Mouse (Mus musculus) monocyte, adult 2 months (primary cell): ENCODE measurements at regions not wholly inside any gene's neighbourhood (a gene's known extent, or its start where the extent isn't known, plus 50 kb on each side); places are given as distances from the start of the nearest gene placed in this dataset.
A peak's percentile ranks its signal among the peaks of the same experiment; 100 is the strongest.

ENCODE experiments used
- DNase-seq, 2 experiments: peaks; one replicate each; pipeline ENCODE4 v3.0.0; 2022; ENCODE audit warnings: low spot score in 2 of 2, low read depth in 1 of 2

GRCm38 (mm10) chr12:25355217-25355616 is 258.3 kb upstream of the Id2 start:
- DNase-seq, result no peak

- DNase-seq, result no peak
These were observed 256.5 kb upstream of the Id2 start for GRCm38 (mm10) chr12:25353402-25353896.

- no peak for DNase-seq
These were observed 255.2 kb upstream of the Id2 start for GRCm38 (mm10) chr12:25352160-25352559.

- no peak for DNase-seq
These were observed 247.4 kb upstream of the Id2 start for GRCm38 (mm10) chr12:25344354-25344753.

GRCm38 (mm10) chr12:25338771-25339170 is 241.8 kb upstream of the Id2 start:
- no peak for DNase-seq

GRCm38 (mm10) chr12:25335930-25336329 is 239.0 kb upstream of the Id2 start:
- DNase-seq, result no peak

- DNase-seq, result peak; percentile 26 to 28
These were observed 238.1 kb upstream of the Id2 start for GRCm38 (mm10) chr12:25335069-25335468.

GRCm38 (mm10) chr12:25332384-25333035 is 235.6 kb upstream of the Id2 start:
- no peak for DNase-seq

GRCm38 (mm10) chr12:25330004-25330708 is 233.2 kb upstream of the Id2 start:
- DNase-seq, result peak; percentile 70 to 72

- no peak for DNase-seq
These were observed 229.0 kb upstream of the Id2 start for GRCm38 (mm10) chr12:25325901-25326300.

- no peak for DNase-seq
These were observed 226.2 kb upstream of the Id2 start for GRCm38 (mm10) chr12:25323171-25323570.

- no peak for DNase-seq
These were observed 223.4 kb upstream of the Id2 start for GRCm38 (mm10) chr12:25320262-25320767.

- DNase-seq, result no peak
These were observed 222.9 kb upstream of the Id2 start for GRCm38 (mm10) chr12:25319846-25320245.

- no peak for DNase-seq
These were observed 221.2 kb upstream of the Id2 start for GRCm38 (mm10) chr12:25318072-25318671.

- no peak for DNase-seq
These were observed 219.0 kb upstream of the Id2 start for GRCm38 (mm10) chr12:25315969-25316368.

GRCm38 (mm10) chr12:25313212-25313611 is 216.3 kb upstream of the Id2 start:
- DNase-seq, result no peak

GRCm38 (mm10) chr12:25312390-25312789 is 215.4 kb upstream of the Id2 start:
- DNase-seq, result no peak

- no peak for DNase-seq
These were observed 214.8 kb upstream of the Id2 start for GRCm38 (mm10) chr12:25311728-25312127.

GRCm38 (mm10) chr12:25310293-25310946 is 213.5 kb upstream of the Id2 start:
- no peak for DNase-seq

GRCm38 (mm10) chr12:25309234-25309633 is 212.3 kb upstream of the Id2 start:
- no peak for DNase-seq
